Mouse (Mus musculus): Measurements from ENCODE around the gene Enox1. TPM values are rescaled to one million over a fixed set of nuclear protein-coding genes. Genes with fewer than 3 reads are reported as not detected.
A peak's percentile ranks its signal among the peaks of the same experiment; 100 is the strongest.

Enox1 gene
- total and polyA plus RNA-seq, 2 experiments from 2014 or later = 29.1 to 42.7 TPM

- TF ChIP-seq CTCF (IDR thresholded peaks at IDR 0.05; ENCODE audit: low read depth) = no peak
Observed at GRCm38 (mm10) chr14:77164396-77164795, 7.8 kb downstream of the Enox1 start.

GRCm38 (mm10) chr14:77168161-77168560 lies 11.6 kb downstream of the Enox1 start:
- Histone ChIP-seq H3K27ac (no peak overlapping the region), H3K9me3 (ENCODE audit: low read length) (no peaks in the 10 kb centered on the region), H3K9ac (replicated peaks; ENCODE audit: low read length) (no peak overlapping the region), H3K36me3 (ENCODE audit: insufficient read depth, low read length) (no peaks in the 10 kb centered on the region), H3K4me1 (ENCODE audit: insufficient read depth, low read length) (no peaks in the 10 kb centered on the region), H3K4me3 (ENCODE audit: low read length) (no peak overlapping the region), H3K4me2 (ENCODE audit: low read depth, low read length) (no peak overlapping the region), H3K27me3 (ENCODE audit: insufficient read depth, low read length) (no peaks in the 10 kb centered on the region)
- no peak for DNase-seq (ENCODE audit: low spot score)
- 88% methylated on average over 6 of the region's 6 CpGs for WGBS
- ATAC-seq = no peak
- no peak for TF ChIP-seq CTCF (IDR thresholded peaks at IDR 0.05; ENCODE audit: low read depth)

More at GRCm38 (mm10) chr14:77164396-77164795, 7.8 kb downstream of the Enox1 start:
- peak; percentile 51 for DNase-seq (ENCODE audit: low spot score)
- ATAC-seq = 0 out of 2 replicates have a peak, but pooled peaks have one; percentile 22
- Histone ChIP-seq H3K27ac (no peak overlapping the region), H3K9ac (replicated peaks; ENCODE audit: low read length) (no peak overlapping the region), H3K4me1 (ENCODE audit: insufficient read depth, low read length) (peaks cover 3% of the 10 kb centered on the region; the same call in 1 of the 2 replicates), H3K27me3 (ENCODE audit: insufficient read depth, low read length) (no peaks in the 10 kb centered on the region), H3K9me3 (ENCODE audit: low read length) (no peaks in the 10 kb centered on the region), H3K36me3 (ENCODE audit: insufficient read depth, low read length) (no peaks in the 10 kb centered on the region), H3K4me3 (ENCODE audit: low read length) (no peak overlapping the region), H3K4me2 (ENCODE audit: low read depth, low read length) (no peak overlapping the region)
- 54% methylated on average over 6 of the region's 6 CpGs for WGBS

GRCm38 (mm10) chr14:77174491-77174890 lies 17.9 kb downstream of the Enox1 start:
- Histone ChIP-seq H3K9ac (replicated peaks; ENCODE audit: low read length) (no peak overlapping the region), H3K36me3 (ENCODE audit: insufficient read depth, low read length) (no peaks in the 10 kb centered on the region), H3K4me3 (ENCODE audit: low read length) (no peak overlapping the region), H3K27me3 (ENCODE audit: insufficient read depth, low read length) (no peaks in the 10 kb centered on the region), H3K27ac (peak overlapping the region; percentile 27; the same call in 1 of the 2 replicates), H3K4me1 (ENCODE audit: insufficient read depth, low read length) (no peaks in the 10 kb centered on the region), H3K4me2 (ENCODE audit: low read depth, low read length) (0 out of 2 replicates have a peak overlapping the region, but pooled peaks have one; percentile 2), H3K9me3 (ENCODE audit: low read length) (no peaks in the 10 kb centered on the region)
- WGBS = 38% methylated on average over 15 of the region's 15 CpGs
- DNase-seq (ENCODE audit: low spot score) (peak; percentile 83), ATAC-seq (peak; percentile 93)
- TF ChIP-seq CTCF (IDR thresholded peaks at IDR 0.05; ENCODE audit: low read depth) = no peak

GRCm38 (mm10) chr14:77174931-77175330 lies 18.4 kb downstream of the Enox1 start:
- TF ChIP-seq CTCF (IDR thresholded peaks at IDR 0.05; ENCODE audit: low read depth) = no peak
- Histone ChIP-seq H3K4me1 (ENCODE audit: insufficient read depth, low read length) (no peaks in the 10 kb centered on the region), H3K9ac (replicated peaks; ENCODE audit: low read length) (no peak overlapping the region), H3K27ac (0 out of 2 replicates have a peak overlapping the region, but pooled peaks have one; percentile 27), H3K9me3 (ENCODE audit: low read length) (no peaks in the 10 kb centered on the region), H3K27me3 (ENCODE audit: insufficient read depth, low read length) (no peaks in the 10 kb centered on the region), H3K36me3 (ENCODE audit: insufficient read depth, low read length) (no peaks in the 10 kb centered on the region), H3K4me3 (ENCODE audit: low read length) (no peak overlapping the region), H3K4me2 (ENCODE audit: low read depth, low read length) (0 out of 2 replicates have a peak overlapping the region, but pooled peaks have one; percentile 2)
- WGBS = 48% methylated on average over 9 of the region's 9 CpGs
- DNase-seq (ENCODE audit: low spot score) (no peak), ATAC-seq (peak; percentile 52)

- ATAC-seq (no peak), DNase-seq (ENCODE audit: low spot score) (no peak)
- Histone ChIP-seq H3K9ac (replicated peaks; ENCODE audit: low read length) (no peak overlapping the region), H3K36me3 (ENCODE audit: insufficient read depth, low read length) (no peaks in the 10 kb centered on the region), H3K27ac (no peak overlapping the region), H3K4me2 (ENCODE audit: low read depth, low read length) (no peak overlapping the region), H3K9me3 (ENCODE audit: low read length) (no peaks in the 10 kb centered on the region), H3K4me1 (ENCODE audit: insufficient read depth, low read length) (no peaks in the 10 kb centered on the region), H3K4me3 (ENCODE audit: low read length) (no peak overlapping the region), H3K27me3 (ENCODE audit: insufficient read depth, low read length) (no peaks in the 10 kb centered on the region)
- TF ChIP-seq CTCF (IDR thresholded peaks at IDR 0.05; ENCODE audit: low read depth) = no peak
- WGBS = 62% methylated on average over 7 of the region's 7 CpGs
Observed at GRCm38 (mm10) chr14:77180241-77180640, 23.7 kb downstream of the Enox1 start.

GRCm38 (mm10) chr14:77180753-77181374 lies 24.3 kb downstream of the Enox1 start:
- no peak for DNase-seq (ENCODE audit: low spot score)
- Histone ChIP-seq H3K4me1 (ENCODE audit: insufficient read depth, low read length) (no peaks in the 10 kb centered on the region), H3K27ac (no peak overlapping the region), H3K9me3 (ENCODE audit: low read length) (no peaks in the 10 kb centered on the region), H3K4me2 (ENCODE audit: low read depth, low read length) (no peak overlapping the region), H3K4me3 (ENCODE audit: low read length) (no peak overlapping the region), H3K36me3 (ENCODE audit: insufficient read depth, low read length) (no peaks in the 10 kb centered on the region), H3K9ac (replicated peaks; ENCODE audit: low read length) (no peak overlapping the region), H3K27me3 (ENCODE audit: insufficient read depth, low read length) (no peaks in the 10 kb centered on the region)
- ATAC-seq = no peak
- TF ChIP-seq CTCF (IDR thresholded peaks at IDR 0.05; ENCODE audit: low read depth) = no peak
- WGBS = 67% methylated on average over 13 of the region's 13 CpGs

- no peak overlapping the region for H3K27ac ChIP-seq
- ATAC-seq (no peak), DNase-seq (ENCODE audit: low spot score) (no peak)
- no peaks in the 10 kb centered on the region for H3K36me3 ChIP-seq (ENCODE audit: insufficient read depth, low read length)
- H3K4me3 ChIP-seq (ENCODE audit: low read length) = no peak overlapping the region
- no peak overlapping the region for H3K9ac ChIP-seq (replicated peaks; ENCODE audit: low read length)
- H3K4me2 ChIP-seq (ENCODE audit: low read depth, low read length) = no peak overlapping the region
- no peaks in the 10 kb centered on the region for H3K9me3 ChIP-seq (ENCODE audit: low read length)
- WGBS = 89% methylated on average over 5 of the region's 5 CpGs
- H3K4me1 ChIP-seq (ENCODE audit: insufficient read depth, low read length) = no peaks in the 10 kb centered on the region
- TF ChIP-seq CTCF (IDR thresholded peaks at IDR 0.05; ENCODE audit: low read depth) = no peak
- H3K27me3 ChIP-seq (ENCODE audit: insufficient read depth, low read length) = no peaks in the 10 kb centered on the region
Observed at GRCm38 (mm10) chr14:77183491-77183890, 26.9 kb downstream of the Enox1 start.

Data from hindbrain, postnatal 0 days (tissue).